Mouse (Mus musculus) forebrain, embryonic 13.5 days (tissue): ENCODE data around the gene Dtnb. TPM values are rescaled to one million over a fixed set of nuclear protein-coding genes. Genes with fewer than 3 reads are reported as not detected.
A peak's percentile ranks its signal among the peaks of the same experiment; 100 is the strongest.
"Not testable (repeated sequence)": the region's sequence is repeated elsewhere in the genome, so short reads cannot be mapped to it uniquely, and the experiment has no call there.

Experiments used
- ATAC-seq: fragments of 200-750 bp; cut with Nextera tagmentation; 2 replicates; pipeline ENCODE4 v1.8.0; 2017
- H3K27ac ChIP-seq: fragments of 300-500 bp; sonication (generic); 2 replicates; pipeline ENCODE4 v1.5.1; 2015; ENCODE audit warnings: inconsistent platforms, mild to moderate bottlenecking, moderate library complexity
- H3K27me3 ChIP-seq: fragments of 300-500 bp; sonication (generic); 2 replicates; pipeline ENCODE4 v1.6.1; 2015; ENCODE audit warnings: mild to moderate bottlenecking, inconsistent platforms
- H3K36me3 ChIP-seq: fragments of 300-500 bp; sonication (generic); 2 replicates; pipeline ENCODE4 v1.6.1; 2015; ENCODE audit warnings: mild to moderate bottlenecking, inconsistent platforms; ENCODE audit not compliant: poor library complexity, severe bottlenecking
- H3K4me1 ChIP-seq: fragments of 300-500 bp; sonication (generic); 2 replicates; pipeline ENCODE4 v1.6.1; 2015; ENCODE audit warnings: inconsistent platforms
- H3K4me2 ChIP-seq: fragments of 300-500 bp; sonication (generic); 2 replicates; pipeline ENCODE4 v1.6.1; 2015; ENCODE audit warnings: inconsistent platforms, mild to moderate bottlenecking, moderate library complexity
- H3K4me3 ChIP-seq: fragments of 300-500 bp; sonication (generic); 2 replicates; pipeline ENCODE4 v1.5.1; 2015; ENCODE audit warnings: mild to moderate bottlenecking, inconsistent platforms
- H3K9ac ChIP-seq: fragments of 300-500 bp; sonication (generic); 2 replicates; pipeline ENCODE4 v1.6.1; 2015; ENCODE audit warnings: mild to moderate bottlenecking, inconsistent platforms
- H3K9me3 ChIP-seq: fragments of 300-500 bp; sonication (generic); replicated peaks from 2 replicates; pipeline ENCODE4 v1.6.1; 2016; ENCODE audit warnings: inconsistent platforms
- WGBS: fragments of 180-500 bp; shearing (Covaris S2); methylation state at CpG from one replicate; pipeline ENCODE4 v1.1.7; 2015; 5-methylcytosine and 5-hydroxymethylcytosine counted together
- polyA plus RNA-seq: library from polyadenylated mRNA; unstranded; fragments of >200 nt; fragmentation: Nextera tagmentation; extraction: Ambion mirVana; gene quantifications from 2 replicates; pipeline ENCODE4 v1.2.1, GENCODE M21; 2015

Dtnb gene
- polyA plus RNA-seq, 1 experiment from 2014 or later: 29.8 TPM

GRCm38 (mm10) chr12:3671117-3671516, 98.9 kb downstream of the Dtnb start:
- H3K4me1 ChIP-seq: 0 out of 2 replicates have a peak, but pooled peaks cover 5% of the 10 kb centered on the region
- peaks cover 4% of the 10 kb centered on the region for H3K9me3 ChIP-seq
- no peak for ATAC-seq
- no peak overlapping the region for H3K4me2 ChIP-seq
- H3K4me3 ChIP-seq: no peak overlapping the region
- no peak overlapping the region for H3K9ac ChIP-seq
- H3K36me3 ChIP-seq: peaks cover 7% of the 10 kb centered on the region; the same call in 1 of the 2 replicates
- H3K27ac ChIP-seq: no peak overlapping the region
- no peaks in the 10 kb centered on the region for H3K27me3 ChIP-seq
- 80% methylated on average over 4 of the region's 4 CpGs for WGBS

DNA sequence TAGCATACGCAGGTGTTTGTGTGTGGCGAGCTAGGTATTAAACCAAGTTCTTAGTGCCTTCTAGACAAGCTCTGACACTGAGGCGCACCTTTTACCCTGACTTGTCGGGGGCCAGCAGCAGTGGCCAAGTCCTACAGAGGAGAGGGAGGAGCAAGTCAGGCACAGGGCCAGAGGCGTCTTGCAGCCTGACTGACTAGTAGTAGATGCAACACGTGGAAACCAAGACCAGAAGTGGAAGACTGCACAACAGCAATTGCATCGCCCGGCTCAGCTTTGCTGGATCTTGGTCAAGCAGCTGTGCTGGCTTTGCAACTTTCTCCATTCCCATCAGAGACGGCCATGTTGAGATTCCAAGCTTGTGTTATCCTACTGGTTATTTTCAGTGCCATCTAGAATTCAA, 100.6 kb downstream of the Dtnb start:
- H3K27me3 ChIP-seq: no peaks in the 10 kb centered on the region
- peaks cover 4% of the 10 kb centered on the region for H3K9me3 ChIP-seq
- H3K36me3 ChIP-seq: peaks cover 7% of the 10 kb centered on the region; the same call in 1 of the 2 replicates
- WGBS: 92% methylated on average over 9 of the region's 9 CpGs
- H3K4me1 ChIP-seq: 0 out of 2 replicates have a peak, but pooled peaks cover 5% of the 10 kb centered on the region
- no peak overlapping the region for H3K4me2 ChIP-seq
- H3K4me3 ChIP-seq: no peak overlapping the region
- H3K9ac ChIP-seq: no peak overlapping the region
- no peak overlapping the region for H3K27ac ChIP-seq
- no peak for ATAC-seq

DNA sequence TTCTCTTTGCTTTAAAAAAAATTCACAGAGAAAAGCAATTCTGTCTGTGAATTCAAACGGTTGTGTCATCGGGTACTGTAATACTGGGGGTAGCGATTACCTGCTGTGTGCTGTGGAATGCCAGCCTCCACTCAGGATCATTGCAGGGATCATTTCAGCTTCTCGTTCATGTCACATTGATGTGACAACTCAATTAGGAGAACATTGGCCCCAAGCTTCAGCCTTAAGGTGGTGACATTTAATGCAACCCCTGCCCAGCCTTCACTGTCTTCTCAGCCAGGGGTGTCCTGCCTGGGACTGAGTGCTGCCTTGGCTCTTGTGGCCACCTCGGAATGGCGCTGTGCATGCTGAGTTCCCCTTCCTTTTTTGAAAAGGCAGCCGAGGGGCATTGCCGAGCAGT, 101.7 kb downstream of the Dtnb start:
- Histone ChIP-seq H3K4me1 (0 out of 2 replicates have a peak, but pooled peaks cover 5% of the 10 kb centered on the region), H3K4me2 (no peak overlapping the region), H3K9me3 (peaks cover 4% of the 10 kb centered on the region), H3K36me3 (peaks cover 7% of the 10 kb centered on the region; the same call in 1 of the 2 replicates), H3K27ac (no peak overlapping the region), H3K4me3 (no peak overlapping the region), H3K9ac (no peak overlapping the region), H3K27me3 (no peaks in the 10 kb centered on the region)
- WGBS: 59% methylated on average over 8 of the region's 8 CpGs
- no peak for ATAC-seq

DNA sequence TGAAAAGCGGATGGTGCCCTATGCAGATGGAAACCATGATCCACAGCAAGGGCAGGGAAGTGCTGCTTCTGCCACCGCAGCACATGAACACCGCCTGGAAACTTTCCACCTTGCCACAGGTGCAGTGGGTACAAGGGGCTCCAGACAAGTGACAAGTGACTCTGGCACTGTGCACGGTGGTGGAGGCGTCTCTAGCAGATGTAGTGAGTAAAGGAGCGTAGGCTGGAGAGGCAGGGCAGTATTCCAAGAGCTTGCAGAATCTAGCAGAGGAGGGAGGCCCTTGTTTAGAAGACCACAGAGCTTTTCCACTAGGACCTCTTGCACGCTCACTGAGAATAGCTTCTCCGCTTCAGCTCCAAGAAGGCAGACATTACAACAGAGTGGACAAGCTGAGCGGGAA, 102.7 kb downstream of the Dtnb start:
- Histone ChIP-seq H3K27ac (no peak overlapping the region), H3K27me3 (no peaks in the 10 kb centered on the region), H3K4me1 (0 out of 2 replicates have a peak, but pooled peaks cover 5% of the 10 kb centered on the region), H3K9ac (no peak overlapping the region), H3K4me2 (no peak overlapping the region), H3K36me3 (no peaks in the 10 kb centered on the region), H3K9me3 (no peaks in the 10 kb centered on the region), H3K4me3 (no peak overlapping the region)
- WGBS: 91% methylated on average over 9 of the region's 9 CpGs
- no peak for ATAC-seq

- Histone ChIP-seq H3K4me3 (no peak overlapping the region), H3K36me3 (no peaks in the 10 kb centered on the region), H3K9me3 (no peaks in the 10 kb centered on the region), H3K4me1 (no peaks in the 10 kb centered on the region; the same call in 1 of the 2 replicates), H3K27ac (no peak overlapping the region), H3K4me2 (no peak overlapping the region), H3K27me3 (no peaks in the 10 kb centered on the region), H3K9ac (no peak overlapping the region)
- ATAC-seq: no peak
- 83% methylated on average over 5 of the region's 5 CpGs for WGBS
These were observed 108.5 kb downstream of the Dtnb start for GRCm38 (mm10) chr12:3680721-3681120.

- no peaks in the 10 kb centered on the region for H3K9me3 ChIP-seq
- no peak for ATAC-seq
- no peaks in the 10 kb centered on the region for H3K27me3 ChIP-seq
- H3K4me3 ChIP-seq: no peak overlapping the region
- H3K4me1 ChIP-seq: no peaks in the 10 kb centered on the region; the same call in 1 of the 2 replicates
- WGBS: 70% methylated on average over 8 of the region's 8 CpGs
- H3K9ac ChIP-seq: no peak overlapping the region
- no peak overlapping the region for H3K4me2 ChIP-seq
- no peaks in the 10 kb centered on the region for H3K36me3 ChIP-seq
- H3K27ac ChIP-seq: no peak overlapping the region
These were observed 110.9 kb downstream of the Dtnb start for GRCm38 (mm10) chr12:3683041-3683440.

DNA sequence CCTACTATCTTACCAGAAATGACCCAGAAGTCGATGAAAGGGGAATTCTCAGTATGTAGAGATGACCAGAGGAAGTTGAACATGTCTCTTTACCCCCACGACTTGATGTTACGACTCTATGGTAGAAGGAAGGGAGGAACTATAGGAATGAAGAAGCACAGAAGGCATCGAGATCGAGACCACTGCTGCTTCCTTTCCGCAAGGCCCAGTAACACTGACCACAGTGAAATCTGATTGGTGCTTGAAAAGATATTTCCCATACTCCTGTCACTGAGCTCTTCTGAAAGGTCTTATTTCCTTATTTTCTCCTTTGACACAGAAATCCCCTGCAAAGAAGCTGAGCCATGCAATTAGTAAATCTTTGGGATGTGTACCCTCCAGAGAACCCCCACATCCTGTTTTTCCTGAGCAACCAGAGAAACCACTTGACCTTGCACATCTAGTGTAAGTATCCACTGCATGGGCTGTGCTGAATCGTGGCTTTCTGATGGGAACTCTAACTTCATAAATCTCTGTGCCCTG, 114.3 kb downstream of the Dtnb start:
- no peaks in the 10 kb centered on the region; the same call in 1 of the 2 replicates for H3K4me1 ChIP-seq
- H3K4me2 ChIP-seq: no peak overlapping the region
- ATAC-seq: no peak
- no peak overlapping the region for H3K9ac ChIP-seq
- H3K9me3 ChIP-seq: no peaks in the 10 kb centered on the region
- no peaks in the 10 kb centered on the region for H3K27me3 ChIP-seq
- 91% methylated on average over 7 of the region's 7 CpGs for WGBS
- H3K4me3 ChIP-seq: no peak overlapping the region
- no peaks in the 10 kb centered on the region for H3K36me3 ChIP-seq
- H3K27ac ChIP-seq: no peak overlapping the region

- not testable (repeated sequence) for H3K4me1 ChIP-seq, H3K9me3 ChIP-seq, H3K4me3 ChIP-seq, ATAC-seq, H3K27ac ChIP-seq, H3K36me3 ChIP-seq, H3K4me2 ChIP-seq, H3K9ac ChIP-seq, H3K27me3 ChIP-seq
- 95% methylated on average over 17 of the region's 17 CpGs for WGBS
These were observed 118.8 kb downstream of the Dtnb start for GRCm38 (mm10) chr12:3690926-3691529.

DNA sequence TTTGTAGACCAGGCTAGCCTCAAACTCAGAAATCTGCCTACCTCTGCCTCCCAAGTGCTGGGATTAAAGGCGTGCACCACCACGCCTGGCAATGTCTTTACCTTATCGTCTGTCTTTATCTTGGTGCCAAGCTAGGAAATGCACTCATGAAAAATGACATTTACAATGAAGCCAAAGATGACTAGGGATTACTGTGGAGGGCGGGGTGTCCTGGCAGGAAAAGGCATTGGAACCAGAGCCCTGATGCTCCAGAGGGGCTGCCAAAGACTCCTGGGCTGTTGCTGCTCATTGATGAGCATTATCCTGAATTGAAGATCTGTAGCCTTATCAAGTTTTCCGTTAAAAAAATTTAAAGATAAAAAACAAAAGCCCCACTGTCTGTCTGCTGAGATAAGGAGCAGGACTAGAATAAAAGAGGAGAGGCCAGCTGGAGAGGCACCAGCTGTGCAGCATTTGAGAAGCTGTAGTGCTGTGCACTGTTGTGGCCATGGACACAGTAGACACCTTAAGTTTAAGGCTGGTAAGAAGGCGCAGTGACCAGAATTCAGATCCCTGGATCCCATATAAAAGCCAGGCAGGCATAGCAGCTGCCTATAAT, 120.7 kb downstream of the Dtnb start:
- no peak overlapping the region for H3K4me2 ChIP-seq
- WGBS: 92% methylated on average over 6 of the region's 6 CpGs
- H3K4me3 ChIP-seq: no peak overlapping the region
- no peak overlapping the region for H3K27ac ChIP-seq
- H3K9ac ChIP-seq: no peak overlapping the region
- no peaks in the 10 kb centered on the region for H3K4me1 ChIP-seq
- ATAC-seq: no peak
- no peaks in the 10 kb centered on the region for H3K36me3 ChIP-seq
- no peaks in the 10 kb centered on the region for H3K9me3 ChIP-seq
- no peaks in the 10 kb centered on the region for H3K27me3 ChIP-seq

GRCm38 (mm10) chr12:3695741-3696501, 123.7 kb downstream of the Dtnb start:
- peak; percentile 58; the same call in 1 of the 2 replicates for ATAC-seq
- Histone ChIP-seq H3K9me3 (no peaks in the 10 kb centered on the region), H3K4me2 (no peak overlapping the region), H3K4me3 (no peak overlapping the region), H3K36me3 (no peaks in the 10 kb centered on the region), H3K4me1 (no peaks in the 10 kb centered on the region), H3K27ac (no peak overlapping the region), H3K9ac (no peak overlapping the region), H3K27me3 (no peaks in the 10 kb centered on the region)
- 62% methylated on average over 5 of the region's 5 CpGs for WGBS

- ATAC-seq: no peak
- H3K27ac ChIP-seq: no peak overlapping the region
- H3K4me1 ChIP-seq: no peaks in the 10 kb centered on the region
- no peaks in the 10 kb centered on the region for H3K36me3 ChIP-seq
- H3K4me3 ChIP-seq: no peak overlapping the region
- H3K9ac ChIP-seq: no peak overlapping the region
- 91% methylated on average over 4 of the region's 4 CpGs for WGBS
- no peaks in the 10 kb centered on the region for H3K9me3 ChIP-seq
- no peaks in the 10 kb centered on the region for H3K27me3 ChIP-seq
- H3K4me2 ChIP-seq: no peak overlapping the region
These were observed 128.3 kb downstream of the Dtnb start for GRCm38 (mm10) chr12:3700503-3700902.

GRCm38 (mm10) chr12:3702903-3703302, 130.7 kb downstream of the Dtnb start:
- H3K27ac ChIP-seq: no peak overlapping the region
- no peak overlapping the region for H3K4me2 ChIP-seq
- H3K4me1 ChIP-seq: no peaks in the 10 kb centered on the region
- H3K9ac ChIP-seq: no peak overlapping the region
- 93% methylated on average over 7 of the region's 7 CpGs for WGBS
- no peaks in the 10 kb centered on the region for H3K27me3 ChIP-seq
- H3K9me3 ChIP-seq: no peaks in the 10 kb centered on the region
- H3K36me3 ChIP-seq: no peaks in the 10 kb centered on the region
- ATAC-seq: no peak
- H3K4me3 ChIP-seq: no peak overlapping the region
